Mouse (Mus musculus): Measurements from ENCODE around the gene Col19a1. TPM values are rescaled to one million over a fixed set of nuclear protein-coding genes. Genes with fewer than 3 reads are reported as not detected.
A peak's percentile ranks its signal among the peaks of the same experiment; 100 is the strongest.

The Col19a1 gene
- total and polyA plus RNA-seq, 2 experiments, result not detected

- no peak for TF ChIP-seq CTCF (IDR thresholded peaks at IDR 0.05; ENCODE audit: low read depth, low read length)
- TF ChIP-seq POLR2A (IDR thresholded peaks at IDR 0.05; ENCODE audit: extremely low read depth, insufficient read depth, low read length), result no peak
- H3K4me1 ChIP-seq (ENCODE audit: control insufficient read depth, insufficient read depth, low read length), result no peaks in the 10 kb centered on the region
- no peak for DNase-seq (ENCODE audit: extremely low read depth, low read depth, low spot score)
- H3K4me3 ChIP-seq (ENCODE audit: insufficient read depth, low read depth, low read length), result no peak overlapping the region
- no peaks in the 10 kb centered on the region for H3K79me2 ChIP-seq (ENCODE audit: control insufficient read depth, insufficient read depth, low read length)
- WGBS, result 81% methylated on average over 5 of the region's 5 CpGs
- no peaks in the 10 kb centered on the region for H3K27me3 ChIP-seq (ENCODE audit: control insufficient read depth, insufficient read depth, low read length)
- H3K9ac ChIP-seq (ENCODE audit: low read depth, low read length), result no peak overlapping the region
- no peak overlapping the region for H3K27ac ChIP-seq (replicated peaks; ENCODE audit: insufficient read depth, low read depth, low read length)
- H3K36me3 ChIP-seq (ENCODE audit: control insufficient read depth, insufficient read depth, low read length), result no peaks in the 10 kb centered on the region
Observed at GRCm38 (mm10) chr1:24257961-24258360, 329.3 kb downstream of the Col19a1 start.

GRCm38 (mm10) chr1:24249105-24249664 is 338.1 kb downstream of the Col19a1 start:
- Histone ChIP-seq H3K4me1 (ENCODE audit: control insufficient read depth, insufficient read depth, low read length) (no peaks in the 10 kb centered on the region), H3K36me3 (ENCODE audit: control insufficient read depth, insufficient read depth, low read length) (no peaks in the 10 kb centered on the region), H3K4me3 (ENCODE audit: insufficient read depth, low read depth, low read length) (no peak overlapping the region), H3K79me2 (ENCODE audit: control insufficient read depth, insufficient read depth, low read length) (no peaks in the 10 kb centered on the region), H3K27ac (replicated peaks; ENCODE audit: insufficient read depth, low read depth, low read length) (no peak overlapping the region), H3K9ac (ENCODE audit: low read depth, low read length) (no peak overlapping the region), H3K27me3 (ENCODE audit: control insufficient read depth, insufficient read depth, low read length) (no peaks in the 10 kb centered on the region)
- 53% methylated on average over 3 of the region's 3 CpGs for WGBS
- TF ChIP-seq POLR2A (IDR thresholded peaks at IDR 0.05; ENCODE audit: extremely low read depth, insufficient read depth, low read length) (no peak), CTCF (IDR thresholded peaks at IDR 0.05; ENCODE audit: low read depth, low read length) (peak; percentile 59)
- peak; percentile 22 for DNase-seq (ENCODE audit: extremely low read depth, low read depth, low spot score)

- 77% methylated on average over 10 of the region's 10 CpGs for WGBS
- no peak for DNase-seq (ENCODE audit: extremely low read depth, low read depth, low spot score)
- TF ChIP-seq CTCF (IDR thresholded peaks at IDR 0.05; ENCODE audit: low read depth, low read length) (no peak), POLR2A (IDR thresholded peaks at IDR 0.05; ENCODE audit: extremely low read depth, insufficient read depth, low read length) (no peak)
- Histone ChIP-seq H3K27me3 (ENCODE audit: control insufficient read depth, insufficient read depth, low read length) (no peaks in the 10 kb centered on the region), H3K27ac (replicated peaks; ENCODE audit: insufficient read depth, low read depth, low read length) (no peak overlapping the region), H3K36me3 (ENCODE audit: control insufficient read depth, insufficient read depth, low read length) (no peaks in the 10 kb centered on the region), H3K79me2 (ENCODE audit: control insufficient read depth, insufficient read depth, low read length) (no peaks in the 10 kb centered on the region), H3K9ac (ENCODE audit: low read depth, low read length) (no peak overlapping the region), H3K4me1 (ENCODE audit: control insufficient read depth, insufficient read depth, low read length) (no peaks in the 10 kb centered on the region), H3K4me3 (ENCODE audit: insufficient read depth, low read depth, low read length) (no peak overlapping the region)
Observed at GRCm38 (mm10) chr1:24248294-24249104, 338.8 kb downstream of the Col19a1 start.

GRCm38 (mm10) chr1:24245700-24246375 is 341.4 kb downstream of the Col19a1 start:
- Histone ChIP-seq H3K79me2 (ENCODE audit: control insufficient read depth, insufficient read depth, low read length) (no peaks in the 10 kb centered on the region), H3K4me1 (ENCODE audit: control insufficient read depth, insufficient read depth, low read length) (no peaks in the 10 kb centered on the region), H3K27me3 (ENCODE audit: control insufficient read depth, insufficient read depth, low read length) (no peaks in the 10 kb centered on the region), H3K9ac (ENCODE audit: low read depth, low read length) (no peak overlapping the region), H3K27ac (replicated peaks; ENCODE audit: insufficient read depth, low read depth, low read length) (no peak overlapping the region), H3K36me3 (ENCODE audit: control insufficient read depth, insufficient read depth, low read length) (no peaks in the 10 kb centered on the region), H3K4me3 (ENCODE audit: insufficient read depth, low read depth, low read length) (no peak overlapping the region)
- no peak for DNase-seq (ENCODE audit: extremely low read depth, low read depth, low spot score)
- TF ChIP-seq CTCF (IDR thresholded peaks at IDR 0.05; ENCODE audit: low read depth, low read length) (no peak), POLR2A (IDR thresholded peaks at IDR 0.05; ENCODE audit: extremely low read depth, insufficient read depth, low read length) (no peak)
- WGBS, result 75% methylated on average over 13 of the region's 13 CpGs

GRCm38 (mm10) chr1:24244931-24245330 is 342.3 kb downstream of the Col19a1 start:
- DNase-seq (ENCODE audit: extremely low read depth, low read depth, low spot score), result no peak
- Histone ChIP-seq H3K4me3 (ENCODE audit: insufficient read depth, low read depth, low read length) (no peak overlapping the region), H3K79me2 (ENCODE audit: control insufficient read depth, insufficient read depth, low read length) (no peaks in the 10 kb centered on the region), H3K27me3 (ENCODE audit: control insufficient read depth, insufficient read depth, low read length) (no peaks in the 10 kb centered on the region), H3K4me1 (ENCODE audit: control insufficient read depth, insufficient read depth, low read length) (no peaks in the 10 kb centered on the region), H3K27ac (replicated peaks; ENCODE audit: insufficient read depth, low read depth, low read length) (no peak overlapping the region), H3K9ac (ENCODE audit: low read depth, low read length) (no peak overlapping the region), H3K36me3 (ENCODE audit: control insufficient read depth, insufficient read depth, low read length) (no peaks in the 10 kb centered on the region)
- no peak for TF ChIP-seq POLR2A (IDR thresholded peaks at IDR 0.05; ENCODE audit: extremely low read depth, insufficient read depth, low read length)
- no peak for TF ChIP-seq CTCF (IDR thresholded peaks at IDR 0.05; ENCODE audit: low read depth, low read length)
- 88% methylated on average over 10 of the region's 10 CpGs for WGBS
